Mouse (Mus musculus) midbrain, embryonic 11.5 days (tissue): Measurements from ENCODE around the gene Stra8. TPM values are rescaled to one million over a fixed set of nuclear protein-coding genes. Genes with fewer than 3 reads are reported as not detected.
A peak's percentile ranks its signal among the peaks of the same experiment; 100 is the strongest.

Experiments used
- ATAC-seq: fragments of 200-750 bp; cut with Nextera tagmentation; 2 replicates; pipeline ENCODE4 v1.8.0; 2017; ENCODE audit warnings: moderate TSS enrichment, moderate library complexity; ENCODE audit not compliant: low FRiP score
- DNase-seq: peaks from one replicate; pipeline ENCODE4 v3.0.0; 2015; ENCODE audit warnings: low spot score; ENCODE audit errors: missing footprints
- H3K27ac ChIP-seq: fragments of 300-500 bp; sonication (generic); 2 replicates; pipeline ENCODE4 v1.5.1; 2014; ENCODE audit warnings: low read depth, low read length
- H3K27me3 ChIP-seq: fragments of 300-500 bp; sonication (generic); 2 replicates; pipeline ENCODE4 v1.6.1; 2014; ENCODE audit warnings: mild to moderate bottlenecking, low read length, moderate library complexity, mixed read lengths; ENCODE audit not compliant: control insufficient read depth, insufficient read depth
- H3K36me3 ChIP-seq: fragments of 300-500 bp; sonication (generic); 2 replicates; pipeline ENCODE4 v1.6.1; 2014; ENCODE audit warnings: mild to moderate bottlenecking, low read length, moderate library complexity, mixed read lengths; ENCODE audit not compliant: control insufficient read depth, insufficient read depth
- H3K4me1 ChIP-seq: fragments of 300-500 bp; sonication (generic); 2 replicates; pipeline ENCODE4 v1.6.1; 2014; ENCODE audit warnings: low read length; ENCODE audit not compliant: control insufficient read depth, insufficient read depth
- H3K4me2 ChIP-seq: fragments of 300-500 bp; sonication (generic); 2 replicates; pipeline ENCODE4 v1.6.1; 2014; ENCODE audit warnings: mild to moderate bottlenecking, moderate library complexity
- H3K4me3 ChIP-seq: fragments of 300-500 bp; sonication (generic); 2 replicates; pipeline ENCODE4 v1.5.1; 2014; ENCODE audit warnings: low read depth, low read length
- H3K9ac ChIP-seq: fragments of 300-500 bp; sonication (generic); 2 replicates; pipeline ENCODE4 v1.6.1; 2014; ENCODE audit warnings: low read length
- H3K9me3 ChIP-seq: fragments of 300-500 bp; sonication (generic); 2 replicates; pipeline ENCODE4 v1.6.1; 2016; ENCODE audit warnings: low read length; ENCODE audit not compliant: control insufficient read depth
- WGBS: fragments of 180-500 bp; shearing (Covaris S2); extraction: QIAGEN DNeasy Blood & Tissue Kit; methylation state at CpG from one replicate; pipeline ENCODE4 v1.1.7; 2014; 5-methylcytosine and 5-hydroxymethylcytosine counted together
- polyA plus RNA-seq: library from polyadenylated mRNA; unstranded; fragments of >200 nt; fragmentation: Nextera tagmentation; extraction: Ambion mirVana; gene quantifications from 2 replicates; pipeline ENCODE4 v1.2.1, GENCODE M21; 2014

Gene Stra8
- polyA plus RNA-seq, 1 experiment from 2014 or later: not detected

- no peaks in the 10 kb centered on the region for H3K4me1 ChIP-seq
- DNase-seq (no peak), ATAC-seq (0 out of 2 replicates have a peak, but pooled peaks have one; percentile 30)
- no peak overlapping the region for H3K4me3 ChIP-seq
- no peaks in the 10 kb centered on the region for H3K9me3 ChIP-seq
- no peak overlapping the region for H3K27ac ChIP-seq
- H3K4me2 ChIP-seq: no peak overlapping the region
- WGBS: 58% methylated on average over 14 of the region's 14 CpGs
- no peaks in the 10 kb centered on the region for H3K27me3 ChIP-seq
- H3K36me3 ChIP-seq: no peaks in the 10 kb centered on the region
- no peak overlapping the region for H3K9ac ChIP-seq
Observed at GRCm38 (mm10) chr6:34921941-34922340, 2.0 kb downstream of the Stra8 start.

GRCm38 (mm10) chr6:34927156-34927555 is 7.2 kb downstream of the Stra8 start:
- no peaks in the 10 kb centered on the region for H3K4me1 ChIP-seq
- no peak overlapping the region for H3K27ac ChIP-seq
- ATAC-seq (peak; percentile 14; the same call in 1 of the 2 replicates), DNase-seq (peak; percentile 98)
- no peaks in the 10 kb centered on the region for H3K9me3 ChIP-seq
- no peak overlapping the region for H3K4me3 ChIP-seq
- H3K4me2 ChIP-seq: no peak overlapping the region
- H3K9ac ChIP-seq: no peak overlapping the region
- H3K27me3 ChIP-seq: no peaks in the 10 kb centered on the region
- H3K36me3 ChIP-seq: no peaks in the 10 kb centered on the region
- WGBS: 49% methylated on average over 4 of the region's 4 CpGs

GRCm38 (mm10) chr6:34927594-34927993 is 7.6 kb downstream of the Stra8 start:
- Histone ChIP-seq H3K36me3 (no peaks in the 10 kb centered on the region), H3K9ac (no peak overlapping the region), H3K9me3 (no peaks in the 10 kb centered on the region), H3K27ac (no peak overlapping the region), H3K4me3 (no peak overlapping the region), H3K27me3 (no peaks in the 10 kb centered on the region), H3K4me1 (no peaks in the 10 kb centered on the region), H3K4me2 (no peak overlapping the region)
- peak; percentile 57 for DNase-seq
- WGBS: 96% methylated on average over 8 of the region's 8 CpGs
- ATAC-seq: no peak

- Histone ChIP-seq H3K27ac (no peak overlapping the region), H3K27me3 (no peaks in the 10 kb centered on the region), H3K36me3 (no peaks in the 10 kb centered on the region), H3K4me3 (no peak overlapping the region), H3K9ac (no peak overlapping the region), H3K4me2 (no peak overlapping the region), H3K9me3 (no peaks in the 10 kb centered on the region), H3K4me1 (no peaks in the 10 kb centered on the region)
- ATAC-seq (no peak), DNase-seq (no peak)
- WGBS: 80% methylated on average over 1 of the region's 1 CpGs
Observed at GRCm38 (mm10) chr6:34932633-34933032, 12.7 kb downstream of the Stra8 start.

- DNase-seq (peak; percentile 80), ATAC-seq (no peak)
- Histone ChIP-seq H3K4me2 (no peak overlapping the region), H3K9ac (no peak overlapping the region), H3K27ac (no peak overlapping the region), H3K9me3 (no peaks in the 10 kb centered on the region), H3K4me1 (no peaks in the 10 kb centered on the region), H3K27me3 (no peaks in the 10 kb centered on the region), H3K4me3 (no peak overlapping the region), H3K36me3 (no peaks in the 10 kb centered on the region)
- WGBS: 72% methylated on average over 5 of the region's 5 CpGs
Observed at GRCm38 (mm10) chr6:34936743-34937142, 16.8 kb downstream of the Stra8 start.

GRCm38 (mm10) chr6:34938280-34938928 is 18.4 kb downstream of the Stra8 start:
- DNase-seq (no peak), ATAC-seq (no peak)
- Histone ChIP-seq H3K9me3 (no peaks in the 10 kb centered on the region), H3K27ac (no peak overlapping the region), H3K36me3 (no peaks in the 10 kb centered on the region), H3K9ac (no peak overlapping the region), H3K4me2 (no peak overlapping the region), H3K27me3 (no peaks in the 10 kb centered on the region), H3K4me1 (no peaks in the 10 kb centered on the region), H3K4me3 (no peak overlapping the region)
- WGBS: 77% methylated on average over 7 of the region's 7 CpGs

- Histone ChIP-seq H3K27me3 (no peaks in the 10 kb centered on the region), H3K9ac (no peak overlapping the region), H3K36me3 (no peaks in the 10 kb centered on the region), H3K4me1 (no peaks in the 10 kb centered on the region), H3K4me2 (no peak overlapping the region), H3K27ac (no peak overlapping the region), H3K9me3 (no peaks in the 10 kb centered on the region), H3K4me3 (no peak overlapping the region)
- ATAC-seq: no peak
- no peak for DNase-seq
- WGBS: 54% methylated on average over 4 of the region's 4 CpGs
Observed at GRCm38 (mm10) chr6:34938929-34939325, 19.0 kb downstream of the Stra8 start.

GRCm38 (mm10) chr6:34939451-34939850 is 19.5 kb downstream of the Stra8 start:
- no peaks in the 10 kb centered on the region for H3K36me3 ChIP-seq
- no peak overlapping the region for H3K4me3 ChIP-seq
- 93% methylated on average over 8 of the region's 8 CpGs for WGBS
- no peaks in the 10 kb centered on the region for H3K9me3 ChIP-seq
- no peak for DNase-seq
- H3K4me1 ChIP-seq: no peaks in the 10 kb centered on the region
- H3K27ac ChIP-seq: no peak overlapping the region
- no peak for ATAC-seq
- H3K9ac ChIP-seq: no peak overlapping the region
- H3K27me3 ChIP-seq: no peaks in the 10 kb centered on the region
- no peak overlapping the region for H3K4me2 ChIP-seq

GRCm38 (mm10) chr6:34941496-34941895 is 21.5 kb downstream of the Stra8 start:
- Histone ChIP-seq H3K27ac (no peak overlapping the region), H3K4me1 (no peaks in the 10 kb centered on the region), H3K4me3 (no peak overlapping the region), H3K4me2 (no peak overlapping the region), H3K27me3 (no peaks in the 10 kb centered on the region), H3K36me3 (no peaks in the 10 kb centered on the region), H3K9me3 (no peaks in the 10 kb centered on the region), H3K9ac (no peak overlapping the region)
- no peak for DNase-seq
- no peak for ATAC-seq
- WGBS: 68% methylated on average over 2 of the region's 2 CpGs
